Comparison of ENCODE assay signal across 8 mouse cellular contexts in genomic region chr13:14612926-14613529, GRCm38 (mm10). TPM values are rescaled to one million over a fixed set of nuclear protein-coding genes. Genes with fewer than 3 reads are reported as not detected.
DNase-seq lines count a peak whose midpoint lies in the region; ATAC-seq lines count a peak whose summit lies in the region.

Gene Mrpl32 (minus strand): TSS chr13:14613165.
Gene Psma2 (plus strand): TSS chr13:14613240.

- no peak within 1 kb of the TSS for H3K27ac ChIP-seq in forebrain, embryonic 14.5 days (ENCODE audit: low read depth, low read length)
- H3K27ac ChIP-seq in neural tube, embryonic 15.5 days (replicated peaks) = peak within 1 kb of the TSS; percentile 85

- peak within 1 kb of the TSS; percentile 86 for H3K9ac ChIP-seq in forebrain, embryonic 14.5 days (ENCODE audit: low read length)
- H3K9ac ChIP-seq in neural tube, embryonic 15.5 days (replicated peaks) = peak within 1 kb of the TSS; percentile 88

- peak; percentile 98 for ATAC-seq in forebrain, embryonic 14.5 days
- peak; percentile 99 for ATAC-seq in neural tube, embryonic 15.5 days (ENCODE audit: low FRiP score)

- peak within 1 kb of the TSS; percentile 82 for H3K4me3 ChIP-seq in forebrain, embryonic 14.5 days (ENCODE audit: low read depth, low read length)
- H3K4me3 ChIP-seq in neural tube, embryonic 15.5 days (replicated peaks) = peak within 1 kb of the TSS; percentile 65

- under 1% methylated on average over 42 of the region's 42 CpGs for WGBS in forebrain, embryonic 14.5 days
- under 1% methylated on average over 42 of the region's 42 CpGs for WGBS in neural tube, embryonic 15.5 days

- no peaks in the 10 kb centered on the region for H3K27me3 ChIP-seq in forebrain, embryonic 14.5 days (replicated peaks; ENCODE audit: control insufficient read depth, insufficient read depth, low read length)
- no peaks in the 10 kb centered on the region for H3K27me3 ChIP-seq in neural tube, embryonic 15.5 days (replicated peaks)

- H3K4me1 ChIP-seq in forebrain, embryonic 14.5 days (ENCODE audit: control insufficient read depth, insufficient read depth, low read length) = peaks cover 2% of the 10 kb centered on the region; the same call in 1 of the 2 replicates
- H3K4me1 ChIP-seq in neural tube, embryonic 15.5 days = peaks cover 15% of the 10 kb centered on the region

- no peaks in the 10 kb centered on the region for H3K9me3 ChIP-seq in forebrain, embryonic 14.5 days (replicated peaks; ENCODE audit: control insufficient read depth, low read length)
- H3K9me3 ChIP-seq in neural tube, embryonic 15.5 days (replicated peaks) = no peaks in the 10 kb centered on the region

- peaks cover 28% of the 10 kb centered on the region for H3K36me3 ChIP-seq in forebrain, embryonic 14.5 days (ENCODE audit: control insufficient read depth, insufficient read depth, low read length)
- peaks cover 29% of the 10 kb centered on the region for H3K36me3 ChIP-seq in neural tube, embryonic 15.5 days

- DNase-seq in ES-CJ7 (ENCODE audit: low read depth, low spot score) = peak; percentile 98
- peak; percentile 98 for DNase-seq in cerebellum, adult 11 months
- DNase-seq in forebrain, embryonic 14.5 days (ENCODE audit: low spot score) = peak; percentile 99
- DNase-seq in heart, postnatal 14 days = peak; percentile 98
- peak; percentile 97 for DNase-seq in layer of hippocampus, adult 11-12 months (ENCODE audit: low spot score)
- peak; percentile 97 to 98 for DNase-seq in lung, adult 18-20 months
- peak; percentile 97 for DNase-seq in testis, postnatal 14 days (ENCODE audit: low spot score)

- intact Hi-C loops in heart, postnatal 14 days (cut with DNase I) = loop anchor here (5.0 to 10.0 kb wide), 2 partner anchors 438 to 661 kb away; partner anchors contain the start of gene B3galnt2

- peak within 1 kb of the TSS; percentile 70 for H3K4me2 ChIP-seq in forebrain, embryonic 14.5 days (ENCODE audit: low read length)
- peak within 1 kb of the TSS; percentile 68 for H3K4me2 ChIP-seq in neural tube, embryonic 15.5 days

RNA-seq across cellular contexts. Expression of gene Mrpl32, which starts in this region (rescaled TPM):
- 118 and 136 TPM in 2 replicates for polyA plus RNA-seq in forebrain, embryonic 14.5 days (2014; fragmentation: Nextera tagmentation; extraction: Ambion mirVana)
- 10 to 100 TPM; 42.2 to 44.0 TPM for total RNA-seq in heart, postnatal 14 days (2021)
- 112 and 127 TPM in 2 replicates for polyA plus RNA-seq in neural tube, embryonic 15.5 days (2015; fragmentation: Nextera tagmentation; extraction: Ambion mirVana)

RNA-seq across cellular contexts. Expression of gene Psma2, which starts in this region (rescaled TPM):
- polyA plus RNA-seq in forebrain, embryonic 14.5 days (2014; fragmentation: Nextera tagmentation; extraction: Ambion mirVana) = 211 and 245 TPM in 2 replicates
- 10 to 100 TPM; 55.5 to 56.7 TPM for total RNA-seq in heart, postnatal 14 days (2021)
- 175 and 187 TPM in 2 replicates for polyA plus RNA-seq in neural tube, embryonic 15.5 days (2015; fragmentation: Nextera tagmentation; extraction: Ambion mirVana)
